Mouse (Mus musculus): ENCODE data around the gene Aqp9.

The Aqp9 gene

GRCm38 (mm10) chr9:71167473-71168215 is 838 bp downstream of the Aqp9 start:
- no peak for DNase-seq (ENCODE audit: low spot score)

GRCm38 (mm10) chr9:71166871-71167465 is 1.5 kb downstream of the Aqp9 start:
- DNase-seq (ENCODE audit: low spot score): no peak

GRCm38 (mm10) chr9:71166019-71166705 is 2.3 kb downstream of the Aqp9 start:
- DNase-seq (ENCODE audit: low spot score): no peak

GRCm38 (mm10) chr9:71165510-71165909 is 3.0 kb downstream of the Aqp9 start:
- no peak for DNase-seq (ENCODE audit: low spot score)

GRCm38 (mm10) chr9:71165061-71165460 is 3.4 kb downstream of the Aqp9 start:
- no peak for DNase-seq (ENCODE audit: low spot score)

GRCm38 (mm10) chr9:71164353-71164752 is 4.1 kb downstream of the Aqp9 start:
- no peak for DNase-seq (ENCODE audit: low spot score)

GRCm38 (mm10) chr9:71162858-71163740 is 5.4 kb downstream of the Aqp9 start:
- no peak for DNase-seq (ENCODE audit: low spot score)

GRCm38 (mm10) chr9:71162131-71162857 is 6.2 kb downstream of the Aqp9 start:
- no peak for DNase-seq (ENCODE audit: low spot score)

GRCm38 (mm10) chr9:71160849-71161711 is 7.4 kb downstream of the Aqp9 start:
- DNase-seq (ENCODE audit: low spot score): no peak

- DNase-seq (ENCODE audit: low spot score): no peak
Measured at GRCm38 (mm10) chr9:71159686-71160085, 8.8 kb downstream of the Aqp9 start.

GRCm38 (mm10) chr9:71159060-71159626 is 9.3 kb downstream of the Aqp9 start:
- DNase-seq (ENCODE audit: low spot score): no peak

GRCm38 (mm10) chr9:71157921-71158646 is 10.4 kb downstream of the Aqp9 start:
- no peak for DNase-seq (ENCODE audit: low spot score)

GRCm38 (mm10) chr9:71156447-71157035 is 11.9 kb downstream of the Aqp9 start:
- no peak for DNase-seq (ENCODE audit: low spot score)

- no peak for DNase-seq (ENCODE audit: low spot score)
Measured at GRCm38 (mm10) chr9:71155399-71156005, 13.0 kb downstream of the Aqp9 start.

GRCm38 (mm10) chr9:71151386-71151785 is 17.1 kb downstream of the Aqp9 start:
- no peak for DNase-seq (ENCODE audit: low spot score)

- DNase-seq (ENCODE audit: low spot score): no peak
Measured at GRCm38 (mm10) chr9:71150175-71150574, 18.3 kb downstream of the Aqp9 start.

GRCm38 (mm10) chr9:71148890-71149289 is 19.6 kb downstream of the Aqp9 start:
- DNase-seq (ENCODE audit: low spot score): no peak

- DNase-seq (ENCODE audit: low spot score): no peak
Measured at GRCm38 (mm10) chr9:71146210-71146609, 22.3 kb downstream of the Aqp9 start.

- no peak for DNase-seq (ENCODE audit: low spot score)
Measured at GRCm38 (mm10) chr9:71140205-71140604, 28.3 kb downstream of the Aqp9 start.
